Mouse (Mus musculus): ENCODE data around the gene Gtpbp4. TPM values are rescaled to one million over a fixed set of nuclear protein-coding genes. Genes with fewer than 3 reads are reported as not detected.
"Not testable (repeated sequence)": the region's sequence is repeated elsewhere in the genome, so short reads cannot be mapped to it uniquely, and the experiment has no call there.

Gene Gtpbp4
- total RNA-seq (2022), result 10 to 100 TPM; 40.5 to 46.4 (median 43.4) TPM

DNA sequence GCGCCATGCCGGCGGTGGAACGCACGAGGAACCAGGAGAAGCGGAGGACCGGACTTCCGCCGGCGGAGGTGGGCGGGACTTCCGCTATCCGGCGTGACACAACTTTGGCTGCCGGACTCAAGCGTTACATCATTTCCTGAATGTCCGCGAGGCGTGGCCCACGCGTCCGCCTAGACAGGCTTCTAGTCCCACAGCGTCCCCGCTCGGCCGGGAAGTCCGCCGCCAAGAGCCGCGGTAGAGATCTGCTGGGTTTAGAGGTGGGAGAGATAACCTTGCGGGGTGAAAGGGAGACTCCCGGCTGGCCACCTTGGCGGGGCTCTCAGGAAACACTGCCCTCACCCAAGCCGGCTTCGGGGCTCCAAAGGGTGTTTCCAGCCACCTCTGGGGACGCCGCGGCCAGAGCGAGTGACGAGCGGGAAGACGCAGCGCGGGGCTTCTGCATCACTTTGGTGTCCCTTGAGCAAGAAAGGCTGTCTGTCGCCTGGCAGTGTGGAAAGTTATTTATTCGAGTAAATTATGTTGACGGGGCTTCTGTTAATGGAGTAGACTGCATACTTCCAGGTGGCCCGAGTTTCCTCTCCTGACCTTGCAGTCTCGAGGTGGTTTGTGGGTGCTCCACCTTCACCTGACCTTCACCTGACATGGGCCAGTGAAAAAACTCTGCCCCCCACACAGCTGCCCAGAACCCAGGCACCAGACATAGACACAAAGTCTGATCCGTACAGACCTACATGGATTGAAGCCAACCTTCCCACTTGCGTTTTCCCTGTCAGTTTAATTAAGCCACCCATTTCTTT lies at the start of gene Gtpbp4:
TSS of gene Gtpbp4 (minus strand) at position 94 of the 797 bp plus-strand sequence.
- DNase-seq (ENCODE audit: low spot score in 2 of 2), result peak; percentile 96 to 98

GRCm38 (mm10) chr13:9044731-9045130 lies 48.8 kb upstream of the Gtpbp4 start:
- DNase-seq (ENCODE audit: low spot score in 2 of 2), result no peak

GRCm38 (mm10) chr13:9043289-9044049 lies 47.6 kb upstream of the Gtpbp4 start:
- DNase-seq (ENCODE audit: low spot score in 2 of 2), result no peak

DNA sequence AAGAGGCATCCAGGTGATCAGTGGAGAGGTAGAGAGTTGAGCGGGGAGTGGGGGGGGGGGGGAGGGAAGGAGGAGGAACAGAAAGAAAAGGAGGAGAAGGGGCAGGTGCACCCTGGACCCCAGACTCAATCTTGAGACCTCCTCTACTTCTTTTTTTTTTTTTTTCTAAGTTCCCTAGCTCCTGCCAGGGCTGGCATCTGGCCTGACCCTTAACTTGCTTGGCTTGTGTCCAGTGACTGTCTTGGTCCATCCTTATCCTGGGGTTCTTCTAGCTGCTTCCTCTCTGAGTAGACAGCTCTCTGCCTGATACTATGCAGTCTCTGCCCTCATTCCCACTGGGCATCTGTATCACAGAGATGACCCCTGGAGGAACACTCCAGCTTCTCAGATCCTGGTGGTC lies 44.7 kb upstream of the Gtpbp4 start:
- no peak for DNase-seq (ENCODE audit: low spot score in 2 of 2)

DNA sequence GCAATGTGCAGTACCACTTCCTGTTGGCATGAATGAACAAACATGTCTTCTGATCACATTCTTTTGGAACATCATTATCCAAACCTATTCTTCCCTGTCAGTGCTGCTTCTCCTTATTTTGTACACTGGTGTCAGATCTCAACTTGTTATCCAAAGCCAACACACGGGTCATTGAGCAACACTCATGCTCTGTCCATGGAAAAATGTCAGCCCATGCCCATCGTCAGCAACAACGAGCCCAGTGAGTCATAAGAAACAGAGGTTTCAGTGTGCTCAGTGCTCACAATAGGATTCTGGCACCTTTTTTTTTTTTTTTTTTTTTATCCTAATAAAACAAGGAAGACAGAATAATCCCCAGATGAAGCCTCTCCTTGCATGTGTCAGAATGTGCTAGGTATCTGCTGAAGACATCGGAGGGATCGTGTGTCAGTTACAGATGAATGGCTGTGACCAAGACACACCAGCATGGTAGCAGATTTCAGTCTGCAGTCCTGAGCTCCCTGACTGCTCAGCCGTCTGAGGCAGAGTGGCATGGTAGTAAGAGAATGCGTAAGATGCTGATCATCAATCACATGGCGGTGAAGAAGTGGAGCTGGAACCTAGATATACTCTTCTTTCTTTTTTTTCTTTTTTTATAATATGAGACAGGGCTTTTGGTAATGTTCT lies 36.2 kb upstream of the Gtpbp4 start:
- DNase-seq (ENCODE audit: low spot score in 2 of 2), result no peak

DNA sequence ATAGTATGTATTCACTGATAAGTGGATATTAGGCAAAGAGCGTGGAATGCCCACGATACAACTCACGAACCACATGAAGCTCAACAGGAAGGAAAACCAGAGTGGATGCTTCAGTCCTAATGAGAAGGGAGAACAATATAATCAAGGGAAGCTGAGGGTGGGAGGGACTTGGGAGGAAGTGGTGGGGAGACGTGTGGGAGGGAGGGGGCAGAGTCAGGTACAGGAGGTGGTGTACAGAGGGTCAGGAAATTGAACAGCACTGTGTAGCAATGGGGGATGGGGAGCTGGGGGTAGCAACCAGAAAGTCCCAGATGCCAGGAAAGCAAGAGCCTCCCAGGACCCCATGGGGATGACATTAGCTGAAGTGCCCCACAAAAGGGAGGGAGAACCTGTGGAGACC lies 34.5 kb upstream of the Gtpbp4 start:
- no peak for DNase-seq (ENCODE audit: low spot score in 2 of 2)

DNA sequence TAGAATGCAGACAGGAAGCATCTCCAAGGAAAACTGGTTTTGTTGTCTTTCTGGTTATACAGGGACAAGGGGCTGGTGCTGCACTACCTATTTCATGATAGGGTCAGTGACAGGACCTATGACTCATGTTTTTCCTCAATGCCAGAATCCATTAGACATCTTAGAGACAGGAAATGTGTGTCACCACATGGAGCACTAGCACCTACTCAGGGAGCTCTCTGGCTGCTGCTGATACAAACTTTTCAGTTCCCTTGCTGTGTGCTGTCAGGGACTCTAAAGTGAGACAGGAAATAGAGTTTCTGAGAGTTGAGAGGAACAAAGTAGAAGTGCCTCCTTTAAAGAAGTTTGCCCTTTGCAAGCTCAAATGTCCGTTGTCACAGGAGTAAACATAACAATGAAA lies 31.4 kb upstream of the Gtpbp4 start:
- DNase-seq (ENCODE audit: low spot score in 2 of 2), result no peak

- no peak for DNase-seq (ENCODE audit: low spot score in 2 of 2)
These were observed 26.7 kb upstream of the Gtpbp4 start for GRCm38 (mm10) chr13:9022623-9023022.

- no peak for DNase-seq (ENCODE audit: low spot score in 2 of 2)
These were observed 25.7 kb upstream of the Gtpbp4 start for GRCm38 (mm10) chr13:9021556-9021955.

GRCm38 (mm10) chr13:9019713-9020112 lies 23.8 kb upstream of the Gtpbp4 start:
- DNase-seq (ENCODE audit: low spot score in 2 of 2), result no peak

- no peak for DNase-seq (ENCODE audit: low spot score in 2 of 2)
These were observed 23.2 kb upstream of the Gtpbp4 start for GRCm38 (mm10) chr13:9018974-9019587.

GRCm38 (mm10) chr13:9017190-9017589 lies 21.3 kb upstream of the Gtpbp4 start:
- DNase-seq (ENCODE audit: low spot score in 2 of 2), result peak in 1 of 2 experiments; percentile 2

- no peak for DNase-seq (ENCODE audit: low spot score in 2 of 2)
These were observed 18.5 kb upstream of the Gtpbp4 start for GRCm38 (mm10) chr13:9014431-9014830.

GRCm38 (mm10) chr13:9013483-9013882 lies 17.6 kb upstream of the Gtpbp4 start:
- no peak for DNase-seq (ENCODE audit: low spot score in 2 of 2)

GRCm38 (mm10) chr13:9011596-9012350 lies 15.9 kb upstream of the Gtpbp4 start:
- peak in 1 of 2 experiments; percentile 9 for DNase-seq (ENCODE audit: low spot score in 2 of 2)

DNA sequence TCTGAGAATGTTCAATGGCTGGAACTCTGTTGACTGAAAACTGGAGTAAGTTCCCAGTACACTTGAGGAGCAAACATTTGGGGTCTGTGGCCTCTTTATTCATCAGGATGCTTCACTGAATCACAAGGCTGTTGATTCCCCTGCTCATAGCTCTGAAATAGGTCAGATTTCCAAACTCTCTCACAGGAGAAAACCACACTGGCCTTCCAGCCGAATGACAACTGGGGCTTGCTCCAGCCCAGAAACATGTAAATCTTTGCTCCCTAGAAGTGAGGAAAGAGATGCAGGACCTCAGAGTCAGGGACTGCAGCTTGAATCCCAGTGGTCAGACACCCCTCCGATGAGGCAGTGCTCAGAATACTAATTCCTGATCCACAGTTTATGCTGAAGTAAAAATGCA lies 7.4 kb upstream of the Gtpbp4 start:
- no peak for DNase-seq (ENCODE audit: low spot score in 2 of 2)

DNA sequence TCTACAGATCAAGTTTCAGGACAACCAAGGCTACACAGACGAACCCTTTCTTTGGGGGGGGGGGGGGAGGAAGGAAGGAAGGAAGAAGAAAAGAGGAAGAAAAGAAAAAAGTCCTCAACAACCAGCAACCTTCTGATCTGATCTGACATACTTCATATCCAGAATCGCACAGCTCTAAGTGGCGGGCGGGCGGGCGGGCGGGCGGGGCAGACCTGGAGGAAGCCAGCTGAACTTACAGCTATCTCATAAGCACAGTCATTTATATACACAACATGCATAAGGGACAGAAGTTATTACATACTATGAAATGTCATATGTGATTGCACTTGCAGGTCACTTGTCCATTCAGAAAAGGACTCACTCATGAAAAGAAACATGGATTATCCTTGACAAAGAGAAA lies 3.6 kb upstream of the Gtpbp4 start:
- no peak for DNase-seq (ENCODE audit: low spot score in 2 of 2)

DNA sequence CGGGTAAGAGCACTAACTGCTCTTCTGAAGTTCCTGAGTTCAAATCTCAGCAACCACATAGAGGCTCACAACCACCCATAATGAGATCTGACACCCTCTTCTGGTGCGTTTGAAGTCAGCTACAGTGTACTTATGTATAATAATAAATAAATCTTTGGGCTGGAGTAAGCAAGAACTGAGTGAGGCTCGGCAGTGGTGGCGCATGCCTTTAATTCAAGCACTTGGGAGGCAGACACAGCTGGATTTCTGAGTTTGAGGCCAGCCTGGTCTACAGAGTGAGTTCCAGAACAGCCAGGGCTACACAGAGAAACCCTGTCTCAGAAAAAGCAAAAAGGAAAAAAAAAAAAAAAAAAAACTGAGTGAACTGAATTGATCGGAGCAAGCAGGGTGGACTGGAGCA lies 1.3 kb upstream of the Gtpbp4 start:
- DNase-seq (ENCODE audit: low spot score in 2 of 2), result not testable (repeated sequence)

DNA sequence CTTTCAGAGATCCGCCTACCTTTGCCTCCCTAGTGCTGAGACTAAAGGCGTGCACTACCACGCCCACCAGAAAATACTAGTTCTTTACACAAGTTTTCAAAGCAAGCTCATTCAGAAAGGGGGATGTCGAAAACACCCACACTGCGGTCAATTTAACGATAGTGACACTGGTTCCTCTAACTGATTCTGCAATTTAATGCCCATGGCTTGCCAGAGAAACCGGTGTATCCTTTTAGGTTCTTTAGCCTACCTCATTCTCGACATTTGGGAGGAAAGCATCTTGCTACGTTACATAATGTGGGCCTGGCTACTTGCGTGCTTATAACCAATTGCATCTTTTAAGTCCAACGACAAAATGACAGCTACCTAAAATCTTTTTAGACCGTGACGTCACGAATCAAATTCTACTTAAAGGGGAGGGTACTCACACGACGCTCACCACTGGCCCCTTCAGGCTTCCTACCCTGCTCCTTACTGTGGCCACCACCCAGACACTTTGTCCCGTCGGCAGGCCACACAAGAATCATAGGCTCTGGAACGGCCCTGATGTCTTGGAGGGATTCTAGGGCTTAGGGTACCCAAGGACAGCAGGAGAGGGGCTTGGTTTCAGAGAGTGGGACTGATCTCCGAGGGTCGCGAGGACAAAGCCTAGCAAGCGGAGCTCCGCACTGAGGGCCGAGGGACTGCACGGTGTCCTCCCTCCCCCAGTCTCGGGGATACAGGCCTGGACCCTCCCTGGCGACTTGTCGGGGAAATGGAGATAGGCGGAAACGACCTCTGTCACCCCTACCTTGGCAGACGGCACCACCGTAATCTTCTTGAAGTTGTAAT lies 509 bp downstream of the Gtpbp4 start:
- peak; percentile 6 to 8 for DNase-seq (ENCODE audit: low spot score in 2 of 2)

DNA sequence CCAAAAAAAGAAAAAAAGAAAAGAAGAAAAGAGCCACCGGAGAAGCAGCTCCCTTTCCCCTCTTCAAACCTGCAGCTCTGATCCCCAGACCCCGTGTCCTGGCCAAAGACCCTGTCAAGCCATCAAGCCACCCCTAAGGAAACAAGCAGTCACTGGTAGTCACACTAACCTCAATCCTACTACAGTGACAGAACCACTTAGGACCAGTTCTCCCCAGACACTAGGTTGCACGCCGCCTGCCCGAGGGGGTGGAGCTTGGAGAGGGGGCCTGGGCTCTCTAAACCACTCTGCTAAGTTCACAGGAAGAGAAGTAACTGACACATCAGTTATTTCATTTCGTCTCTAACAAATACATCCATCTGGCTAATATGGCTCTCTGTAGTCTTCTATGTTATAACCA lies 3.7 kb downstream of the Gtpbp4 start:
- DNase-seq (ENCODE audit: low spot score in 2 of 2), result no peak
